Mouse (Mus musculus) embryonic fibroblast, embryonic 13.5 days (primary cell): ENCODE results near the gene Dnal4.

Experiments
- CTCF ChIP-seq: IDR thresholded peaks from 2 replicates; pipeline ENCODE4 v1.5.1; 2011; ENCODE audit warnings: mild to moderate bottlenecking, control low read depth, low read length, moderate library complexity, borderline replicate concordance; ENCODE audit not compliant: insufficient read depth
- POLR2A ChIP-seq: IDR thresholded peaks from 2 replicates; pipeline ENCODE4 v1.6.1; 2011; ENCODE audit warnings: low read depth, mild to moderate bottlenecking, control low read depth, low read length, moderate library complexity

GRCm38 (mm10) chr15:79725190-79725789 lies 52.4 kb downstream of the Dnal4 start:
- TF ChIP-seq CTCF (no peak), POLR2A (no peak)
